Mouse (Mus musculus): ENCODE data around the gene L3mbtl1. TPM values are rescaled to one million over a fixed set of nuclear protein-coding genes. Genes with fewer than 3 reads are reported as not detected.
"Not testable (repeated sequence)": the region's sequence is repeated elsewhere in the genome, so short reads cannot be mapped to it uniquely, and the experiment has no call there.

L3mbtl1 gene
- polyA plus RNA-seq (2015; fragmentation: Nextera tagmentation; extraction: Ambion mirVana): 0.07 and 0.09 TPM in 2 replicates

DNA sequence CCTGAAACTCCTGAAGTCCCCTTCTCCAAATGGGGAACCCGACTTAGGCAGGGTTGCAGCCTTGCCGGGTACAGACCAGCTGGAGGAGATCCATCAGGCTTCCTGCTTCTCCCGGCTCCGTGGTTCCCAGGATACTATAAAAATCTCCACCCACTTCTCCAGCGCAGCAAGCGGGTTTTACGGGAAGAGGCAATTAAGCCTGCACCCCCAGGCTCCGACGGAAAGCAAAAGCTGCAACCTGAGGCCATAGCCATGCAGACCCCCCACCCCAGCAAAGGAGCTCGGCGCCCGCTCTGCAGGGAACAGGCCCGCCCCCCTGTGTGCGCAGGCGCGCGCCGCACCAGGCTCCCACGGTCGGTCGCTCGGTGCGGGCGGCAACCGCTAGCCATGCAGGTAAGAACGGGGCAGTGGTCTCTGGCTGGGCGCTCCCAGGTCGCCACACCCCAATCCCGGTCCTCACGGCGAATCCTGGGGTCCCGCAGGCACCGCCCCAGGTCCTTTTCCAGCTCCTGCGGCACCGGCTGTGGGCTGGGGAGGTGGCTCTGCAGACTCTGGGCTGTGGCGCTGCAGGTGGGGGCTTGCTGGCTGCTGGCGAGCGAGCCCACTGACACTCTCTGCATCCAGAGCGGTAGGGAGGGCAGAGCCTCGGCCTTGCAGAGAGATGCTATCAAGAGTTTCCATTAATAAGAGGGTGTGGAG is at the start of gene L3mbtl1:
L3mbtl1 (plus strand) TSS at position 325 of the 699 bp plus-strand sequence.
- Histone ChIP-seq H3K4me2 (peak within 1 kb of the TSS; percentile 97), H3K4me3 (peak within 1 kb of the TSS; percentile 52), H3K4me1 (peaks cover 8% of the 10 kb centered on the region), H3K9me3 (no peaks in the 10 kb centered on the region), H3K9ac (peak within 1 kb of the TSS; percentile 31), H3K36me3 (peaks cover 25% of the 10 kb centered on the region), H3K27me3 (peaks cover 25% of the 10 kb centered on the region), H3K27ac (no peak within 1 kb of the TSS)
- under 1% methylated on average over 40 of the region's 40 CpGs for WGBS
- 0 out of 2 replicates have a peak, but pooled peaks have one; percentile 20 for ATAC-seq (ENCODE audit: borderline replicate concordance, extremely low read depth, low FRiP score, low TSS enrichment)

- ATAC-seq (ENCODE audit: borderline replicate concordance, extremely low read depth, low FRiP score, low TSS enrichment): 0 out of 2 replicates have a peak, but pooled peaks have one; percentile 23
- not testable (repeated sequence) for H3K27ac ChIP-seq, H3K4me2 ChIP-seq, H3K27me3 ChIP-seq, H3K9ac ChIP-seq, H3K36me3 ChIP-seq, H3K4me3 ChIP-seq, H3K9me3 ChIP-seq, H3K4me1 ChIP-seq
- WGBS: 88% methylated on average over 20 of the region's 20 CpGs
Measured at GRCm38 (mm10) chr2:162899256-162899655, 44.0 kb upstream of the L3mbtl1 start.

- 54% methylated on average over 12 of the region's 12 CpGs for WGBS
- Histone ChIP-seq H3K9ac (no peak overlapping the region), H3K4me3 (no peak overlapping the region), H3K27ac (no peak overlapping the region), H3K9me3 (no peaks in the 10 kb centered on the region), H3K27me3 (no peaks in the 10 kb centered on the region), H3K36me3 (no peaks in the 10 kb centered on the region), H3K4me1 (no peaks in the 10 kb centered on the region), H3K4me2 (no peak overlapping the region)
- no peak for ATAC-seq (ENCODE audit: borderline replicate concordance, extremely low read depth, low FRiP score, low TSS enrichment)
Measured at GRCm38 (mm10) chr2:162899880-162900589, 43.2 kb upstream of the L3mbtl1 start.

GRCm38 (mm10) chr2:162900590-162900916 is 42.7 kb upstream of the L3mbtl1 start:
- Histone ChIP-seq H3K9ac (no peak overlapping the region), H3K4me2 (no peak overlapping the region), H3K4me3 (no peak overlapping the region), H3K36me3 (no peaks in the 10 kb centered on the region), H3K27ac (no peak overlapping the region), H3K4me1 (no peaks in the 10 kb centered on the region), H3K9me3 (no peaks in the 10 kb centered on the region), H3K27me3 (no peaks in the 10 kb centered on the region)
- WGBS: 51% methylated on average over 2 of the region's 2 CpGs
- ATAC-seq (ENCODE audit: borderline replicate concordance, extremely low read depth, low FRiP score, low TSS enrichment): no peak

GRCm38 (mm10) chr2:162905902-162906301 is 37.4 kb upstream of the L3mbtl1 start:
- Histone ChIP-seq H3K36me3 (no peaks in the 10 kb centered on the region), H3K27ac (no peak overlapping the region), H3K4me2 (no peak overlapping the region), H3K9me3 (no peaks in the 10 kb centered on the region), H3K9ac (no peak overlapping the region), H3K4me3 (no peak overlapping the region), H3K27me3 (no peaks in the 10 kb centered on the region), H3K4me1 (no peaks in the 10 kb centered on the region)
- 59% methylated on average over 4 of the region's 4 CpGs for WGBS
- ATAC-seq (ENCODE audit: borderline replicate concordance, extremely low read depth, low FRiP score, low TSS enrichment): no peak

DNA sequence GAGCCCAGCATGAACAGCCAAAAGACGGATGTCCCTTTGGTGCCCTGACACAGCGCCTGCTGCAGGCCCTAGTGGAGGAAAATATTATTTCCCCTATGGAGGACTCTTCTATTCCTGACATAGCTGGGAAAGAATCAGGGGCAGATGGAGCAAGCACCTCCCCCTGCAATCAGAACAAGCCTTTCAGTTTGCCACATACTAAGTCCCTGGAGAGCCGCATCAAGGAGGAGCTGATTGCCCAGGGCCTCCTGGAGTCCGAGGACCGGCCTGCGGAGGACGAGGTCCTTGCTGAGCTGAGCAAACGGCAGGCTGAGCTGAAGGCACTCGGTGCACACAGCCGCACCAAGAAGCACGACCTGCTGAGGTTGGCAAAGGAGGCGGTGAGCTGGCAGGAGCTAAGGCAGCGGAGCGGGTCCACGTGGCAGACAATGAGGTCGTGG is 35.2 kb upstream of the L3mbtl1 start:
- no peak overlapping the region for H3K4me3 ChIP-seq
- no peak for ATAC-seq (ENCODE audit: borderline replicate concordance, extremely low read depth, low FRiP score, low TSS enrichment)
- H3K4me1 ChIP-seq: no peaks in the 10 kb centered on the region
- no peaks in the 10 kb centered on the region for H3K9me3 ChIP-seq
- H3K4me2 ChIP-seq: no peak overlapping the region
- H3K27me3 ChIP-seq: no peaks in the 10 kb centered on the region
- no peaks in the 10 kb centered on the region for H3K36me3 ChIP-seq
- no peak overlapping the region for H3K9ac ChIP-seq
- H3K27ac ChIP-seq: no peak overlapping the region
- WGBS: 36% methylated on average over 16 of the region's 16 CpGs

DNA sequence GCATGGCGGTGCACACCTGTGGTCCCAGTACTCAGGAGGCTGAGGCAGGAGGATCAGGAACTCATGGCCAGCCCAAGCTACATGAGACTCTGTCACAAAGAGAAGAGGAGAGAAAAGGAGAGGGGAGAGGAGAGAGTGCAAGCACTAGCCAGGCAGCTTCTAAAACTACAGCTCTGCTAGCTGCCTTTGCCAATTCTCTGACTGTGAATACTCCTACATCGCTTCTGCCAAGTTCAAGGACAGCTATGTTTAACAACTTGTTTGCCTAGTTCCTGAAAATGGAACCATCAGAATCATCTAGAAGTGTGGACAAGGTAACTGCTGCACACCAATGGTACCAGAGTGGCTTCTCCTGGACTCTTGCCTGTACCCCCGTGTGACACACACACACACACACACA is 29.2 kb upstream of the L3mbtl1 start:
- no peaks in the 10 kb centered on the region for H3K4me1 ChIP-seq
- no peak overlapping the region for H3K27ac ChIP-seq
- H3K9ac ChIP-seq: no peak overlapping the region
- 76% methylated on average over 3 of the region's 3 CpGs for WGBS
- no peaks in the 10 kb centered on the region for H3K36me3 ChIP-seq
- ATAC-seq (ENCODE audit: borderline replicate concordance, extremely low read depth, low FRiP score, low TSS enrichment): no peak
- H3K4me3 ChIP-seq: no peak overlapping the region
- H3K9me3 ChIP-seq: no peaks in the 10 kb centered on the region
- no peak overlapping the region for H3K4me2 ChIP-seq
- H3K27me3 ChIP-seq: no peaks in the 10 kb centered on the region

GRCm38 (mm10) chr2:162914519-162914918 is 28.8 kb upstream of the L3mbtl1 start:
- Histone ChIP-seq H3K27me3 (no peaks in the 10 kb centered on the region), H3K9ac (no peak overlapping the region), H3K4me2 (no peak overlapping the region), H3K36me3 (no peaks in the 10 kb centered on the region), H3K4me3 (no peak overlapping the region), H3K4me1 (no peaks in the 10 kb centered on the region), H3K27ac (no peak overlapping the region), H3K9me3 (no peaks in the 10 kb centered on the region)
- WGBS: 48% methylated on average over 2 of the region's 2 CpGs
- ATAC-seq (ENCODE audit: borderline replicate concordance, extremely low read depth, low FRiP score, low TSS enrichment): no peak

- ATAC-seq (ENCODE audit: borderline replicate concordance, extremely low read depth, low FRiP score, low TSS enrichment): no peak
- Histone ChIP-seq H3K4me1 (no peaks in the 10 kb centered on the region), H3K9ac (no peak overlapping the region), H3K36me3 (no peaks in the 10 kb centered on the region), H3K27ac (no peak overlapping the region), H3K4me3 (no peak overlapping the region), H3K27me3 (peaks cover 3% of the 10 kb centered on the region; the same call in 1 of the 2 replicates), H3K9me3 (no peaks in the 10 kb centered on the region), H3K4me2 (no peak overlapping the region)
- 40% methylated on average over 5 of the region's 5 CpGs for WGBS
Measured at GRCm38 (mm10) chr2:162919926-162920325, 23.3 kb upstream of the L3mbtl1 start.

DNA sequence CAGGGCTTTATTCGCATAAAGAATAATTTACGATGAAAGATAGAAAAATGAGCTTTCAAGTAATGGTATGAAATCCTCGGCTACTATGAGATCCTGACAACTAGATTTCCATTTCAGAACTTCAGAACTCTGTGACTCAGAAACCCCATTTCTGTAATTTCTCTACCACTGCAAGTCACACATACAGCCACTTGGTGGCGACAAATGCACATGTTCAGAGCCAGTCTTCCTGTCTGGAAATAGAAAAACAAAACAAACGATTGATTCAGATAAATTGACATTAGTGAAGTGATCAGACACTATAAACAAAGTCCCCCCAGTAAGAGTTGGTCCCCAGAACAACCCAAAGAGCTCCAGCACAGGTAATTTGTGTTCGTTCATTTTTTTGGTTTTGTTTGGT is 21.1 kb upstream of the L3mbtl1 start:
- H3K4me3 ChIP-seq: no peak overlapping the region
- H3K9me3 ChIP-seq: no peaks in the 10 kb centered on the region
- ATAC-seq (ENCODE audit: borderline replicate concordance, extremely low read depth, low FRiP score, low TSS enrichment): no peak
- WGBS: 11% methylated on average over 6 of the region's 6 CpGs
- H3K36me3 ChIP-seq: no peaks in the 10 kb centered on the region
- no peaks in the 10 kb centered on the region for H3K4me1 ChIP-seq
- H3K9ac ChIP-seq: no peak overlapping the region
- peaks cover 3% of the 10 kb centered on the region; the same call in 1 of the 2 replicates for H3K27me3 ChIP-seq
- no peak overlapping the region for H3K4me2 ChIP-seq
- H3K27ac ChIP-seq: no peak overlapping the region

DNA sequence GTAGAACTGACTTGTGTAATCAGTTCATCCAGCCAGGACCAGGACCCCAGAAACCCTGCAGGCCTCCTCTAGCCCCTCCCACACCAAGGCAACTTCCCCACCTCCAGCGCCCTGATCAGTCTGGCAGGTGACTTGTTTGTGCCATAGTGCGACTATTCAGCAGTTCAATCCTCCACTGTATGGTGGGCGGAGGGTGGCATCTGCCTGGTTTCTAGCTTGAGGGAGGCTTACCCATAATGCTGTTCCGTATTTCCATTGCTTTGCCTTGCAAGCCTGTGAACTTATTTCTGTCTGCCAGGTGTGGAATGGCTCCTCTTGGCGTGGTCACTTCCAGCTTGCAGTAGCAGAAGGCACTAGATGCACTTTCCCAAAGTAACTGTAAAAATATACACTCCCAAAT is 20.4 kb upstream of the L3mbtl1 start:
- WGBS: 65% methylated on average over 5 of the region's 5 CpGs
- Histone ChIP-seq H3K4me3 (no peak overlapping the region), H3K9me3 (no peaks in the 10 kb centered on the region), H3K9ac (no peak overlapping the region), H3K4me1 (no peaks in the 10 kb centered on the region), H3K4me2 (no peak overlapping the region), H3K27me3 (peaks cover 3% of the 10 kb centered on the region; the same call in 1 of the 2 replicates), H3K27ac (no peak overlapping the region), H3K36me3 (no peaks in the 10 kb centered on the region)
- ATAC-seq (ENCODE audit: borderline replicate concordance, extremely low read depth, low FRiP score, low TSS enrichment): no peak

GRCm38 (mm10) chr2:162924126-162924525 is 19.1 kb upstream of the L3mbtl1 start:
- WGBS: 78% methylated on average over 5 of the region's 5 CpGs
- Histone ChIP-seq H3K4me1 (no peaks in the 10 kb centered on the region), H3K9ac (no peak overlapping the region), H3K36me3 (no peaks in the 10 kb centered on the region), H3K27ac (no peak overlapping the region), H3K4me2 (no peak overlapping the region), H3K27me3 (peaks cover 5% of the 10 kb centered on the region; the same call in 1 of the 2 replicates), H3K9me3 (no peaks in the 10 kb centered on the region), H3K4me3 (no peak overlapping the region)
- no peak for ATAC-seq (ENCODE audit: borderline replicate concordance, extremely low read depth, low FRiP score, low TSS enrichment)

Measured in lung, embryonic 15.5 days (tissue).